Mouse (Mus musculus): ENCODE results near the gene Fat3.

GRCm38 (mm10) chr9:15916600-15916999 lies 584.5 kb downstream of the Fat3 start:
- TF ChIP-seq CTCF (IDR thresholded peaks at IDR 0.05; ENCODE audit: low read depth, low read length) (no peak), POLR2A (IDR thresholded peaks at IDR 0.05; ENCODE audit: borderline replicate concordance, low read depth, low read length) (no peak)

Data from bone marrow macrophage, adult 2 months (primary cell).